ENCODE assay signal across 22 mouse cellular contexts in genomic region chr4:138980021-138980420, GRCm38 (mm10). TPM values are rescaled to one million over a fixed set of nuclear protein-coding genes. Genes with fewer than 3 reads are reported as not detected.
"Had no signal": no experiment of that assay in that cellular context is flagged by ENCODE, and none has a peak within 500 bp of the region (broad histone marks: within the 10 kb centered on the region; RNA-seq: fewer than 3 reads in every experiment).

No protein-coding gene starts in this region.

- ATAC-seq: liver, postnatal 0 days; midbrain, embryonic 13.5 days; midbrain, embryonic 15.5 days had no signal

- DNase-seq: liver, postnatal 0 days; lung, adult 2 months; lung, postnatal 14 days; right cerebral cortex, postnatal 14 days; thymus, adult 2 months; thymus, postnatal 25 days; thymus, postnatal 4 days had no signal

- H3K4me2 ChIP-seq: midbrain, embryonic 11.5 days; midbrain, embryonic 13.5 days; midbrain, embryonic 15.5 days had no signal

- H3K27me3 ChIP-seq: lung, embryonic 15.5 days; midbrain, embryonic 13.5 days; midbrain, embryonic 15.5 days; neural tube, embryonic 12.5 days; stomach, embryonic 15.5 days had no signal

- H3K9ac ChIP-seq: liver, postnatal 0 days; lung, embryonic 15.5 days; midbrain, embryonic 13.5 days; midbrain, embryonic 15.5 days; neural tube, embryonic 12.5 days; stomach, embryonic 15.5 days had no signal

- H3K36me3 ChIP-seq: lung, embryonic 15.5 days; midbrain, embryonic 13.5 days; midbrain, embryonic 15.5 days; neural tube, embryonic 12.5 days; stomach, embryonic 15.5 days had no signal

- H3K27ac ChIP-seq: lung, embryonic 15.5 days; macrophage; midbrain, embryonic 13.5 days; midbrain, embryonic 15.5 days; neural tube, embryonic 12.5 days; stomach, embryonic 15.5 days; stomach, postnatal 0 days had no signal

- H3K9me3 ChIP-seq: lung, embryonic 15.5 days; midbrain, embryonic 13.5 days; midbrain, embryonic 15.5 days; neural tube, embryonic 12.5 days; stomach, embryonic 15.5 days had no signal

- H3K4me3 ChIP-seq: lung, embryonic 15.5 days; megakaryocyte, embryonic 14.5 days; midbrain, embryonic 13.5 days; midbrain, embryonic 15.5 days; neural tube, embryonic 12.5 days; stomach, embryonic 15.5 days had no signal

- H3K4me1 ChIP-seq: megakaryocyte, embryonic 14.5 days; midbrain, embryonic 13.5 days; midbrain, embryonic 15.5 days; neural tube, embryonic 12.5 days had no signal

RNA-seq across cellular contexts. Expression of gene Rnf186, which starts 13.1 kb away (rescaled TPM):
- total RNA-seq: megakaryocyte progenitor cell, adult 5-6 weeks; midbrain, postnatal 0 days; monocyte, adult 5-6 weeks; neutrophil, adult 5-6 weeks had no signal
- polyA plus RNA-seq: macrophage; midbrain, embryonic 11.5 days; midbrain, postnatal 0 days; neural tube, embryonic 12.5 days; neural tube, embryonic 14.5 days; testis, adult 2 months had no signal
